Mouse (Mus musculus): Measurements from ENCODE around the gene Marveld3. TPM values are rescaled to one million over a fixed set of nuclear protein-coding genes. Genes with fewer than 3 reads are reported as not detected.
A peak's percentile ranks its signal among the peaks of the same experiment; 100 is the strongest.

Marveld3 gene
- total RNA-seq, 4 experiments from 2014 or later: 0.49 to 0.78 (median 0.68) TPM

- no peak for DNase-seq (ENCODE audit: low spot score in 2 of 2)
Measured at GRCm38 (mm10) chr8:109964106-109964505, 2.1 kb upstream of the Marveld3 start.

GRCm38 (mm10) chr8:109963421-109963820 lies 1.4 kb upstream of the Marveld3 start:
- no peak for DNase-seq (ENCODE audit: low spot score in 2 of 2)

- DNase-seq (ENCODE audit: low spot score in 2 of 2): no peak
Measured at GRCm38 (mm10) chr8:109962896-109963295, 893 bp upstream of the Marveld3 start.

- DNase-seq (ENCODE audit: low spot score in 2 of 2): no peak
Measured at GRCm38 (mm10) chr8:109959112-109959511, 2.9 kb downstream of the Marveld3 start.

GRCm38 (mm10) chr8:109958036-109958655 lies 3.9 kb downstream of the Marveld3 start:
- DNase-seq (ENCODE audit: low spot score in 2 of 2): no peak

- no peak for DNase-seq (ENCODE audit: low spot score in 2 of 2)
Measured at GRCm38 (mm10) chr8:109957167-109958028, 4.6 kb downstream of the Marveld3 start.

- DNase-seq (ENCODE audit: low spot score in 2 of 2): no peak
Measured at GRCm38 (mm10) chr8:109954486-109954948, 7.5 kb downstream of the Marveld3 start.

GRCm38 (mm10) chr8:109952171-109952570 lies 9.8 kb downstream of the Marveld3 start:
- DNase-seq (ENCODE audit: low spot score in 2 of 2): peak in 1 of 2 experiments; percentile 79

- peak in 1 of 2 experiments; percentile 14 for DNase-seq (ENCODE audit: low spot score in 2 of 2)
Measured at GRCm38 (mm10) chr8:109948285-109948564, 13.8 kb downstream of the Marveld3 start.

GRCm38 (mm10) chr8:109947447-109948284 lies 14.3 kb downstream of the Marveld3 start:
- DNase-seq (ENCODE audit: low spot score in 2 of 2): peak in 1 of 2 experiments; percentile 11

- no peak for DNase-seq (ENCODE audit: low spot score in 2 of 2)
Measured at GRCm38 (mm10) chr8:109946272-109946671, 15.7 kb downstream of the Marveld3 start.

GRCm38 (mm10) chr8:109945694-109946093 lies 16.3 kb downstream of the Marveld3 start:
- DNase-seq (ENCODE audit: low spot score in 2 of 2): no peak

- DNase-seq (ENCODE audit: low spot score in 2 of 2): no peak
Measured at GRCm38 (mm10) chr8:109945153-109945632, 16.8 kb downstream of the Marveld3 start.

- DNase-seq (ENCODE audit: low spot score in 2 of 2): no peak
Measured at GRCm38 (mm10) chr8:109941606-109942360, 20.2 kb downstream of the Marveld3 start.

- DNase-seq (ENCODE audit: low spot score in 2 of 2): peak; percentile 15 to 31
Measured at GRCm38 (mm10) chr8:109920406-109921390, 41.3 kb downstream of the Marveld3 start.

- DNase-seq (ENCODE audit: low spot score in 2 of 2): no peak
Measured at GRCm38 (mm10) chr8:109917277-109917676, 44.7 kb downstream of the Marveld3 start.

- DNase-seq (ENCODE audit: low spot score in 2 of 2): no peak
Measured at GRCm38 (mm10) chr8:109907376-109907775, 54.6 kb downstream of the Marveld3 start.

- no peak for DNase-seq (ENCODE audit: low spot score in 2 of 2)
Measured at GRCm38 (mm10) chr8:109906907-109907306, 55.1 kb downstream of the Marveld3 start.

- no peak for DNase-seq (ENCODE audit: low spot score in 2 of 2)
Measured at GRCm38 (mm10) chr8:109904928-109905668, 56.9 kb downstream of the Marveld3 start.
